Mouse (Mus musculus): ENCODE results near the gene Elf5. TPM values are rescaled to one million over a fixed set of nuclear protein-coding genes. Genes with fewer than 3 reads are reported as not detected.

Elf5 gene
- polyA plus RNA-seq, 1 experiment from 2014 or later: 0.11 TPM

GRCm38 (mm10) chr2:103436534-103436933, 25.0 kb downstream of the Elf5 start:
- Histone ChIP-seq H3K9ac (ENCODE audit: low read length) (no peak overlapping the region), H3K4me1 (ENCODE audit: control insufficient read depth in 2 of 2, insufficient read depth in 2 of 2, low read length in 2 of 2) (peaks cover 9 to 19% of the 10 kb centered on the region in 2 experiments), H3K4me3 (ENCODE audit: control insufficient read depth in 1 of 2, insufficient read depth in 1 of 2, low read depth in 1 of 2, low read length in 2 of 2) (no peak overlapping the region), H3K36me3 (ENCODE audit: control insufficient read depth, insufficient read depth, low read length) (no peaks in the 10 kb centered on the region), H3K9me3 (ENCODE audit: control insufficient read depth, low read length) (no peaks in the 10 kb centered on the region), H3K4me2 (ENCODE audit: low read length) (no peak overlapping the region), H3K27me3 (ENCODE audit: control insufficient read depth, insufficient read depth, low read length) (no peaks in the 10 kb centered on the region), H3K27ac (replicated peaks in 1 of 2; ENCODE audit: control insufficient read depth in 1 of 2, insufficient read depth in 1 of 2, low read depth in 2 of 2, low read length in 2 of 2) (peak overlapping the region; percentile 58 to 67)
- 29% methylated on average over 5 of the region's 5 CpGs for WGBS
- ATAC-seq (ENCODE audit: insufficient number of reproducible peaks, insufficient read depth, low FRiP score, low read depth): peak; percentile 46; the same call in 1 of the 2 replicates

- Histone ChIP-seq H3K9me3 (ENCODE audit: control insufficient read depth, low read length) (no peaks in the 10 kb centered on the region), H3K4me3 (ENCODE audit: control insufficient read depth in 1 of 2, insufficient read depth in 1 of 2, low read depth in 1 of 2, low read length in 2 of 2) (no peak overlapping the region), H3K36me3 (ENCODE audit: control insufficient read depth, insufficient read depth, low read length) (no peaks in the 10 kb centered on the region), H3K9ac (ENCODE audit: low read length) (no peak overlapping the region), H3K4me2 (ENCODE audit: low read length) (peak overlapping the region; percentile 49; the same call in 1 of the 2 replicates), H3K27ac (replicated peaks in 1 of 2; ENCODE audit: control insufficient read depth in 1 of 2, insufficient read depth in 1 of 2, low read depth in 2 of 2, low read length in 2 of 2) (no peak overlapping the region), H3K27me3 (ENCODE audit: control insufficient read depth, insufficient read depth, low read length) (no peaks in the 10 kb centered on the region), H3K4me1 (ENCODE audit: control insufficient read depth in 2 of 2, insufficient read depth in 2 of 2, low read length in 2 of 2) (peaks cover 6 to 14% of the 10 kb centered on the region in 2 experiments)
- WGBS: 77% methylated on average over 11 of the region's 11 CpGs
- no peak for ATAC-seq (ENCODE audit: insufficient number of reproducible peaks, insufficient read depth, low FRiP score, low read depth)
These were observed 27.7 kb downstream of the Elf5 start for GRCm38 (mm10) chr2:103439071-103439622.

- Histone ChIP-seq H3K4me3 (ENCODE audit: control insufficient read depth in 1 of 2, insufficient read depth in 1 of 2, low read depth in 1 of 2, low read length in 2 of 2) (no peak overlapping the region), H3K9me3 (ENCODE audit: control insufficient read depth, low read length) (no peaks in the 10 kb centered on the region), H3K4me1 (ENCODE audit: control insufficient read depth in 2 of 2, insufficient read depth in 2 of 2, low read length in 2 of 2) (peaks cover 6 to 14% of the 10 kb centered on the region in 2 experiments), H3K27me3 (ENCODE audit: control insufficient read depth, insufficient read depth, low read length) (no peaks in the 10 kb centered on the region), H3K27ac (replicated peaks in 1 of 2; ENCODE audit: control insufficient read depth in 1 of 2, insufficient read depth in 1 of 2, low read depth in 2 of 2, low read length in 2 of 2) (no peak overlapping the region), H3K9ac (ENCODE audit: low read length) (peak overlapping the region; percentile 44; the same call in 1 of the 2 replicates), H3K36me3 (ENCODE audit: control insufficient read depth, insufficient read depth, low read length) (no peaks in the 10 kb centered on the region), H3K4me2 (ENCODE audit: low read length) (peak overlapping the region; percentile 49)
- ATAC-seq (ENCODE audit: insufficient number of reproducible peaks, insufficient read depth, low FRiP score, low read depth): no peak
- 2% methylated on average over 12 of the region's 12 CpGs for WGBS
These were observed 28.2 kb downstream of the Elf5 start for GRCm38 (mm10) chr2:103439710-103440109.

GRCm38 (mm10) chr2:103445776-103446175, 34.3 kb downstream of the Elf5 start:
- no peak overlapping the region for H3K27ac ChIP-seq (replicated peaks in 1 of 2; ENCODE audit: control insufficient read depth in 1 of 2, insufficient read depth in 1 of 2, low read depth in 2 of 2, low read length in 2 of 2)
- no peak overlapping the region for H3K9ac ChIP-seq (ENCODE audit: low read length)
- no peaks in the 10 kb centered on the region for H3K36me3 ChIP-seq (ENCODE audit: control insufficient read depth, insufficient read depth, low read length)
- no peak overlapping the region for H3K4me2 ChIP-seq (ENCODE audit: low read length)
- ATAC-seq (ENCODE audit: insufficient number of reproducible peaks, insufficient read depth, low FRiP score, low read depth): no peak
- no peak overlapping the region for H3K4me3 ChIP-seq (ENCODE audit: control insufficient read depth in 1 of 2, insufficient read depth in 1 of 2, low read depth in 1 of 2, low read length in 2 of 2)
- WGBS: 53% methylated on average over 6 of the region's 6 CpGs
- H3K27me3 ChIP-seq (ENCODE audit: control insufficient read depth, insufficient read depth, low read length): no peaks in the 10 kb centered on the region
- peaks cover 2 to 4% of the 10 kb centered on the region in 2 experiments; a peak in 2 of 4 replicates for H3K4me1 ChIP-seq (ENCODE audit: control insufficient read depth in 2 of 2, insufficient read depth in 2 of 2, low read length in 2 of 2)
- H3K9me3 ChIP-seq (ENCODE audit: control insufficient read depth, low read length): no peaks in the 10 kb centered on the region

- peaks cover 2 to 4% of the 10 kb centered on the region in 2 experiments; a peak in 2 of 4 replicates for H3K4me1 ChIP-seq (ENCODE audit: control insufficient read depth in 2 of 2, insufficient read depth in 2 of 2, low read length in 2 of 2)
- H3K9ac ChIP-seq (ENCODE audit: low read length): no peak overlapping the region
- no peaks in the 10 kb centered on the region for H3K9me3 ChIP-seq (ENCODE audit: control insufficient read depth, low read length)
- ATAC-seq (ENCODE audit: insufficient number of reproducible peaks, insufficient read depth, low FRiP score, low read depth): no peak
- no peaks in the 10 kb centered on the region for H3K27me3 ChIP-seq (ENCODE audit: control insufficient read depth, insufficient read depth, low read length)
- WGBS: 84% methylated on average over 6 of the region's 6 CpGs
- H3K27ac ChIP-seq (replicated peaks in 1 of 2; ENCODE audit: control insufficient read depth in 1 of 2, insufficient read depth in 1 of 2, low read depth in 2 of 2, low read length in 2 of 2): no peak overlapping the region
- no peak overlapping the region for H3K4me2 ChIP-seq (ENCODE audit: low read length)
- no peaks in the 10 kb centered on the region for H3K36me3 ChIP-seq (ENCODE audit: control insufficient read depth, insufficient read depth, low read length)
- H3K4me3 ChIP-seq (ENCODE audit: control insufficient read depth in 1 of 2, insufficient read depth in 1 of 2, low read depth in 1 of 2, low read length in 2 of 2): no peak overlapping the region
These were observed 34.8 kb downstream of the Elf5 start for GRCm38 (mm10) chr2:103446326-103446725.

- Histone ChIP-seq H3K27me3 (ENCODE audit: control insufficient read depth, insufficient read depth, low read length) (no peaks in the 10 kb centered on the region), H3K4me3 (ENCODE audit: control insufficient read depth in 1 of 2, insufficient read depth in 1 of 2, low read depth in 1 of 2, low read length in 2 of 2) (no peak overlapping the region), H3K4me1 (ENCODE audit: control insufficient read depth in 2 of 2, insufficient read depth in 2 of 2, low read length in 2 of 2) (peaks cover 2 to 4% of the 10 kb centered on the region in 2 experiments; a peak in 2 of 4 replicates), H3K9ac (ENCODE audit: low read length) (no peak overlapping the region), H3K4me2 (ENCODE audit: low read length) (peak overlapping the region; percentile 23; the same call in 1 of the 2 replicates), H3K9me3 (ENCODE audit: control insufficient read depth, low read length) (no peaks in the 10 kb centered on the region), H3K27ac (replicated peaks in 1 of 2; ENCODE audit: control insufficient read depth in 1 of 2, insufficient read depth in 1 of 2, low read depth in 2 of 2, low read length in 2 of 2) (no peak overlapping the region), H3K36me3 (ENCODE audit: control insufficient read depth, insufficient read depth, low read length) (peaks cover 15% of the 10 kb centered on the region)
- ATAC-seq (ENCODE audit: insufficient number of reproducible peaks, insufficient read depth, low FRiP score, low read depth): no peak
- 37% methylated on average over 14 of the region's 14 CpGs for WGBS
These were observed 37.6 kb downstream of the Elf5 start for GRCm38 (mm10) chr2:103448947-103449560.

GRCm38 (mm10) chr2:103449813-103450212, 38.3 kb downstream of the Elf5 start:
- Histone ChIP-seq H3K4me3 (ENCODE audit: control insufficient read depth in 1 of 2, insufficient read depth in 1 of 2, low read depth in 1 of 2, low read length in 2 of 2) (no peak overlapping the region), H3K36me3 (ENCODE audit: control insufficient read depth, insufficient read depth, low read length) (peaks cover 23% of the 10 kb centered on the region), H3K27me3 (ENCODE audit: control insufficient read depth, insufficient read depth, low read length) (no peaks in the 10 kb centered on the region), H3K9ac (ENCODE audit: low read length) (no peak overlapping the region), H3K9me3 (ENCODE audit: control insufficient read depth, low read length) (no peaks in the 10 kb centered on the region), H3K4me1 (ENCODE audit: control insufficient read depth in 2 of 2, insufficient read depth in 2 of 2, low read length in 2 of 2) (peaks cover 2 to 4% of the 10 kb centered on the region in 2 experiments; a peak in 2 of 4 replicates), H3K27ac (replicated peaks in 1 of 2; ENCODE audit: control insufficient read depth in 1 of 2, insufficient read depth in 1 of 2, low read depth in 2 of 2, low read length in 2 of 2) (no peak overlapping the region), H3K4me2 (ENCODE audit: low read length) (no peak overlapping the region)
- ATAC-seq (ENCODE audit: insufficient number of reproducible peaks, insufficient read depth, low FRiP score, low read depth): no peak
- WGBS: 70% methylated on average over 7 of the region's 7 CpGs
